Mouse (Mus musculus): ENCODE data around the gene Cox5a.
A peak's percentile ranks its signal among the peaks of the same experiment; 100 is the strongest.

Gene Cox5a

DNA sequence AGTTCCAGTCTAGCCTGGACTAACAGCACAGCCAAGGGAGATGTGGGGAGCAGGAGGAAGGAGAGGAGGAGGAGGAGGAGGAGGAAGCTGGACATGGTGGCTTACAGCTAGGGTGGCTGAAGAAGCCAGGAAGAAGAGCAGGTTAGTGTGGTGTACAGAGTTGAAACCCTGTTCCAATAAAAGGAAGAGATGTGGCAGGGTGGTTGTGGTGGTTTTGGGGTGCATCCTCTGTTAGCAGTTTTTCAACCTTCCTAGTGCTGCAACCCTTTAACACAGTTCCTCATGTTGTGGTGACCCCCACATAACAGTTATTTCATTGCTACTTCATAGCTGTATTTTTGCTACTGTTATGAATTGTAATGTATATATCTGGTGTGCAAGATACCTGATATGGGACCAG, 3.4 kb downstream of the Cox5a start:
- no peak for ATAC-seq (ENCODE audit: insufficient number of reproducible peaks, low FRiP score, low TSS enrichment)

DNA sequence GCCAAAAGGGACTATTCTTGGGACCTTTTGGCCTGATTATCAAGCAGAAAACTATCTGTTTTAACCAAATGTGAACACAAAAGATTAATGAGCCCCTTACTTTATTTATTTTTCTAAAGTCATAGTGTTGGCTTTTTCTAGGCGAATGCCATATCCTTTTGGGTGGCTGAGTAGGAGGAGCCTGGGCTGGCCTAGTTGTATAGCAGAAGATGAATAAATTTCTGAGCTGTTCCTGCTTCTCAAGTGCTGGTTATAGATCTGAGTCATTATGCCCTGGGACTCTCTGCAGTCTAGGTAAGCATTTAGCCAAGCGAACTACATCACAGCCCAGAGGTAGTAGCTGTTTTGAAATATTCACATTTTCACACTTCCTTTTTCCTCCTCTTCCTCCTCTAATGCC, 4.4 kb downstream of the Cox5a start:
- no peak for ATAC-seq (ENCODE audit: insufficient number of reproducible peaks, low FRiP score, low TSS enrichment)

DNA sequence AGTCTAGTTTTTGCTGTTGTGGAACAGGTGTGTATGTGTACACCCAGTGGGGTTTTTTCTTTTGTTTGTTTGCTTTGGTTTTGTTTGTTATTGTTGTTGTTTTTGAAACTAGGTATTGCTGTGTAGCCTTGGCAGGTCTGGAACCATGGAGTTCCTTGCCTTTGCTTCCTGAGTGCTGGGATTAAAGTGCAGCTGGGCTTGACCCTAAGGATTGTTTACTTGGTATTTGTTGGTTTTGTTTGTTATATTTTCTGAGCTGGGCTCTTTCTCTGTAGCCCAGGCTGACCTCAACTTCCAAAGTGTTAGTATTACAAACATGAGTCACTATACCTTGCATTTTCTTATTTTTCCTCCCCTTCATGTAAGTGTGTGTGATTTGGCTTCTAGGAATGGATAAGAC, 5.4 kb downstream of the Cox5a start:
- no peak for ATAC-seq (ENCODE audit: insufficient number of reproducible peaks, low FRiP score, low TSS enrichment)

DNA sequence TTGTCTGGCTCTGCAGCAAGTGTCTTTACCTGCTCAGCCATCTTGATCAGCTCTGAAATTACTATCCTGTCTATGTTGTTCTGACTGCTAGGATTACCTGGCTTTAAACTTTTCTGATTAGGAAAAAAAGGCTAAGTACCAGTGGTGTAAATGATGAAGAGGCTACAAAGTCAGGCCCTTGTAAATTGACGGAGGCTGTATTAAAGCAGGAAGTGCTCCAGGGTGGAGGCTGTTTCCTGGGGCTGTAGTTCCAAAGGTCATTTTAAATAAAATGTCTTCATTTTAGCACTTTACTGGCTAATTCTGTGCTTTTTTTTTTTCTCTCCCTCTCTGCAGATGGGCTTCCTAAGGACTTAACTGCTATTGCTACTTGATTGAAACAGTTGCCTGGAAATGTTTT, 10.9 kb downstream of the Cox5a start:
- ATAC-seq (ENCODE audit: insufficient number of reproducible peaks, low FRiP score, low TSS enrichment) = no peak

- no peak for ATAC-seq (ENCODE audit: insufficient number of reproducible peaks, low FRiP score, low TSS enrichment)
Measured at GRCm38 (mm10) chr9:57536362-57536761, 15.3 kb downstream of the Cox5a start.

DNA sequence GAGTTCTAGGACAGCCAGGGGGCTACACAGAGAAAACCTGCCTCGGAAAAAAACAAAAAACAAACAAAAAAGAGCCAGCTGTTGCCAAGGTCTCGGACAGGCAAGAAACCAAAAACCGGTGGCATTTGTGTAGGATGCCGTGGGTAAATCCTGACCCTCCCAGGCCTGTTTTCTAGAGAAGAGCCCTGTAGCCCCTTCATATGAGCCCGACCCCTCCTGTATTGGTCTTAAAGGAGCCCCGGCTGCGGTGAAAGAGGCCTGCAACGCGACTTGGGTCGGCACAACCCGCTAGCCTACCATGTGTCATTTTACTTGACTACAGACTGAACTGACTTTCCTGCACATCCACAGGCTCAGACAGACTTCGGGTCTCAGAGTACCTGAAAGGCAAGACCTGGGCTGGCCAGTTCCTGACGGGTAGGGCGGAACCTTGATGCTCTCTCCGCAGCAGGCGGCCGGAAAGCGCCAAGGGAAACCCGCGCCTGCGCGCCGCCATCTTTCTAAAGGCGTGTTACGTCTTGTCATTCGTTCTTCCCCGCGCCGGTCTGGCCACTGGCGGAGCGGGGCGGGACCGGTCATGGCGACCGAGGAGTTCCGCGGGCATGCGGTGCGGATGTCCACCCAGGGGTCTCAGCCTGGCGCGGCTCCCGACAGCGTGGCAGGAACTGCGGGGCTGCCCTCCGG, 16.1 kb downstream of the Cox5a start, which contains the start of gene Fam219b:
Gene Fam219b (plus strand): TSS at position 485 of the 684 bp plus-strand sequence.
- peak; percentile 78 for ATAC-seq (ENCODE audit: insufficient number of reproducible peaks, low FRiP score, low TSS enrichment)

DNA sequence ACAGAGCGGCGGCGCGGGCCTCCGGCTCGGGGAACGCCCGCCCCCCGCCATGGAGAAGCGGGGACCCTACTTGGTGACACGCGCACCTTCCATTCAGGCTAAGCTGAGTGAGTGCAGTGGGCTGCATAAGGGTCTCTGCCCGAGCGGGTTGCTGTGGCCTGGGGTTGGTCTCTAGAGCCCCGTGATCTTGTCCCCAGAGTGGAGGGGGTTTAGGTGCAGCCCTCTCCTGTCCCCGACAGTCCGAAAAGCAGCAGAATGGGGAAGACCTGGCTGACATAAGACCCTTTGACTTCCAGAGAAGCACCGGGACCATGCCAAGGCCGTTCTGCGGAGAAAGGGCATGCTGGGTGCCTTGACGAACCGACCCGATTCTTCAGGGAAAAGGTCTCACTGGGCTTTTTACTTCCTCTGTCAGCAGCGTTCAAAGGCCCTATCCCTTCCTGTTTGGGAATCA, 16.7 kb downstream of the Cox5a start:
- ATAC-seq (ENCODE audit: insufficient number of reproducible peaks, low FRiP score, low TSS enrichment) = peak; percentile 23; the same call in 1 of the 2 replicates

- no peak for ATAC-seq (ENCODE audit: insufficient number of reproducible peaks, low FRiP score, low TSS enrichment)
Measured at GRCm38 (mm10) chr9:57539550-57539949, 18.5 kb downstream of the Cox5a start.

DNA sequence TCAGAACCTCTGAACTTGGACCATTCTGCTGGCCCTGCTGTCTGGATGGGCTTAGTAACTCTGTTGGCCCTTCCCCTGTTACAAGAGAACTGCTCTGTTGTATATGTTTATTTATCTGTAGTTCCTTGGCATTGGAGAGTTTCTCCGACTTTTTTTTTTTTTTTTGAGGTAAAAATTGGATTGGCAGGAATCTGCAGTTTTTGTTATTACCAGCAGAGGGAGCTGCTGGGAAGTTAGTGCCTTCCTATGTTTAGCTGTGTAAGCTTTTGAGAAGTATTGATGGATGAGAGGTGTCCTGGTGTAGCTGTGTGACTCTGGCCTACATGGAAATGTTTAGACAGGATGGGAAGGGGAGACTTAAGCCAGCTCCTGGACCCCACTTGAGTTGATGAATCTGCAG, 20.2 kb downstream of the Cox5a start:
- ATAC-seq (ENCODE audit: insufficient number of reproducible peaks, low FRiP score, low TSS enrichment) = no peak

- no peak for ATAC-seq (ENCODE audit: insufficient number of reproducible peaks, low FRiP score, low TSS enrichment)
Measured at GRCm38 (mm10) chr9:57543951-57544350, 22.9 kb downstream of the Cox5a start.

DNA sequence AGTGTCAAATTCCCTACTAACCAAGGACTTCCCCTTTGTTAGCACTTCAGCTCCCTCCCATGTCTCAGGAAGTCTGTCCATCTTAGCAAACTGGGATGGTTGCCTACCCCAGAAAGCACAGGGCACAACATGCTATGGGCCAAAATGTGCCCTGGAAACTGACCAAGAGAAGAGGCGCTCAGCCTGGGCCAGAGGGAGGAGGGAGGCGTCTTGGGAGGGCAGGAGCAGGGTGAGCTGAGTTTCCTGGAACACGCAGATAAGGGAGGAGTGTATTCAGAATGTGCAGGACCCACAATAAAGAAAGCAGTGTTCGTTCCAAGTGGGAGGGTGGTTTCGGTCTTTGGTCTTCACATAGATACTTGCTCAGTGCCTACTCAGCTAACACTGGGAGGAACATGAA, 26.2 kb downstream of the Cox5a start:
- no peak for ATAC-seq (ENCODE audit: insufficient number of reproducible peaks, low FRiP score, low TSS enrichment)

DNA sequence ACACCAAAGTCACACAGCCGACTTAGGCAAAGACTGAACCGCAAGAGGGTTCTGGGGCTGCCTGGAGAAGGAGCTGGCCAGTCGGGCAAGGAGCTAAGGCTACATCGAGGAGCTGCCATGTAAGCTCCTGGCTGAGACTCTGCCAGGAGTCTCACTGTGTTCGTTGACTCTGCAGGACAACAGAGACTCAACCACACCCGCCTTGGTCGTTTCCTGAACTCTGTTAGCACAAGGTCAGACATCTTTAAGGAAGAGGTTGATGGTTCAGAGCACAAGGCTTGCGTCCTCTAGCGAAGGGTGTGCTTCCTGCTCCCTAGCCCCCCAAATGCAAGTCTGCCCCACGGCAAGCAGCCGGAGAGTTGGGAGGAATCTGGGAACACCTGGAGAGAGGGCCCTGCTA, 26.8 kb downstream of the Cox5a start:
- ATAC-seq (ENCODE audit: insufficient number of reproducible peaks, low FRiP score, low TSS enrichment) = no peak

DNA sequence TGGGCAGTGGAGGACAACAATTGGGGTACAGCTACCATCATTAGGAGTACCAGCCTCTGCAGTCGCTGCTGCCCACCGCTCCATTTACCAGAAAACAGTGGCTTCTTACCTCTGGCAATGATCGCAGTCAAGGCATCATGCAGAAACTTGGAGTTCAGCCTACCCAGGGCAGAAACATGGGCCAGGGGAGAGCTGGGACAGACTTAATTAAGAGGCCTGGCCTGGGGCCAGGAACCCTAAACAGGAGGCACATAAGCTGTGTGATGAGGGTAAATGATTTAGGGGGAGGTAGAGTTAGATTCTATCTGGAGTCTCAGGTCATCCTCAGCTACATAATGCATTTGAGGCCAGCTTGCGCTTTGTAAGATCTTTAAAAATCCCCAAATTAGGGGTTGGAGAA, 28.1 kb downstream of the Cox5a start:
- ATAC-seq (ENCODE audit: insufficient number of reproducible peaks, low FRiP score, low TSS enrichment) = no peak

DNA sequence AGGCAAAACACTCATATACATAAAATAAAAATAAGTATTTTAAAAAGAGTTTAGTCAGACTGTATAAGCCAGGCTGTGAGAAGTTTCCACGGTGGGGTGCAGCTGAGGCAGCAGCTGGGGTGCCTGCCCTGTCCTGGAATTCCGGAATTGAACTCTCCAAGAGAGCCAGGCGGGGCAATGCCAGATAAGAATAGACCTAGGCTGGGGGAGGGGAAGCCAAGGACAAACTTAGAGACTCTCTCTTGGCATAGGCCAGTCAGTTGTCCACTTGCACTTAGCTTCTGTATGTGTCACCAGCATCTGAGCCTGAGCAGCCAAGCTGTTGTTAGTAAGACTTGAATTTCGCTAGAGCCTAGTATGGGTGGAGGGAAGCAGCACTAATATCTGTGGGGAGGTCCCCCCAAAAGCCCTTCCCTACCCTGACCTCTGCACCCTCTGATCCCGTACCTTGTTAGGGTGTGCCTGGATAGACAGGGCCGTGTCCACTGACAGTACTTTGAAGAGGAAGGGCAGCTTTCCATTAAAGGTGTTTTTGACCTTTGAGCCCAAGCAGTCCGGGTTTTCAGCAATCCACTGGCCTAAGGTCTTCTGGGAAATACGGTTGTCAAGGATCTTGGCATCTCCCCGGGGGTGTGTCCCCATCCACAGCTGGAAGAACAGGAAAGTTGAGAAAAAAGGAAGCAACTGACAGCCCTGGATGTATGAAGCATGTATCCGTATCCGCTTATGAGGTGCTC, 29.2 kb downstream of the Cox5a start:
- no peak for ATAC-seq (ENCODE audit: insufficient number of reproducible peaks, low FRiP score, low TSS enrichment)

- 0 out of 2 replicates have a peak, but pooled peaks have one; percentile 49 for ATAC-seq (ENCODE audit: insufficient number of reproducible peaks, low FRiP score, low TSS enrichment)
Measured at GRCm38 (mm10) chr9:57552139-57552887, 31.2 kb downstream of the Cox5a start, which contains the start of gene Mpi. Gene Mpi, minus strand, starts transcription at chr9:57552763.

DNA sequence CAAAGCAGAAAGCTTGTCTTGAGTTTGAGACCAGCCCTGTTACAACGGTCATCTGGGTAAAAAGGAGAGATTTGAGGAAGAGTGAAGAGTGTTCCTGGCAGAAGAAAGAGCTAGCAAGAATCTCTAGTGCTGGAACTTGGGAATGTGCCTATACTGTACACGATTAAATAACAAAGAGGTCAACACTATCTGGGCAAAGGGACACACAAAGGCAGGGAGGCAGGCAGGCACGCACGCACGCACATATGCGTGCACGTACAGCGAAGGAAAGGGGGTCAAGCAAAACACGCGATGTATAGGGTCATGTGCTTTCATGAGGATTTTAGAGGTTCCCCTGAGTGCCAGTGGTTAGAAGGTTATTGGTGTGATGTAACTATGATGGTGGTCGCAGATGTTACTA, 32.0 kb downstream of the Cox5a start:
- ATAC-seq (ENCODE audit: insufficient number of reproducible peaks, low FRiP score, low TSS enrichment) = no peak

DNA sequence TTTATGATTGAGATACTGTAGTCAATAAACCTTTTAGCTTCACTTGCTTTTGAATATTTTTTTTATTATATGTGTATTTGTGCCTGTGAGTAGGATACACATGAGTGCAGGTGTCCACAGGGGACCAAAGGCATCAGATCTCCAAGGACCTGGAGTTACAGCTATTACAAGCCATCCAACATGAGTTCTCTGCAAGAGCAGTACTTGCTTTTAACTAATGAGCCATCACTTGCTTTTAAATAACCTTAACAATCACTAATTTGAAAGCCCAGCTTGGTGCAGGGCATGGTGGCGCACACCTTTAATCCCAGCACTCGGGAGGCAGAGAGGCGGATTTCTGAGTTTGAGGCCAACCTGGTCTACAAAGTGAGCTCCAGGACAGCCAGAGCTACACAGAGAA, 33.7 kb downstream of the Cox5a start:
- ATAC-seq (ENCODE audit: insufficient number of reproducible peaks, low FRiP score, low TSS enrichment) = no peak

GRCm38 (mm10) chr9:57557215-57557614, 36.1 kb downstream of the Cox5a start:
- no peak for ATAC-seq (ENCODE audit: insufficient number of reproducible peaks, low FRiP score, low TSS enrichment)

- no peak for ATAC-seq (ENCODE audit: insufficient number of reproducible peaks, low FRiP score, low TSS enrichment)
Measured at GRCm38 (mm10) chr9:57558625-57559024, 37.6 kb downstream of the Cox5a start.

DNA sequence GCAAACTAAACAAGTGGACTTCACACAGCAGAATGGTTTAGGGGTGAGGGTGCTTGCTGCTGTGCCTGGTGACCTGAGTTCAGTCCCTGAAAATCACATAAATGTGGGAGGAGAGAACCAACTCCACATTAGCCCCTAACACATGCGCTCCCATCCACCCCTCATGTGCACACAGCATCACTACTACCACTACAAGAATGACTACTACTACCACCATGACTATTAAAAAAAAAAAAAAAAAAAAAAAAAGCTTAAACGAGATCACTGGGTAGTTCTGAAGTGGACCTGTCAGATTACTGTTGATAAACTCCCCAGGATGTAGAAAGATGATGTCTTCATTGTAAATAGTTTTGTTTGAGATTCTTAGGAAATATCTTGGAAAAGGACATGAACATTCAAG, 38.5 kb downstream of the Cox5a start:
- no peak for ATAC-seq (ENCODE audit: insufficient number of reproducible peaks, low FRiP score, low TSS enrichment)

DNA sequence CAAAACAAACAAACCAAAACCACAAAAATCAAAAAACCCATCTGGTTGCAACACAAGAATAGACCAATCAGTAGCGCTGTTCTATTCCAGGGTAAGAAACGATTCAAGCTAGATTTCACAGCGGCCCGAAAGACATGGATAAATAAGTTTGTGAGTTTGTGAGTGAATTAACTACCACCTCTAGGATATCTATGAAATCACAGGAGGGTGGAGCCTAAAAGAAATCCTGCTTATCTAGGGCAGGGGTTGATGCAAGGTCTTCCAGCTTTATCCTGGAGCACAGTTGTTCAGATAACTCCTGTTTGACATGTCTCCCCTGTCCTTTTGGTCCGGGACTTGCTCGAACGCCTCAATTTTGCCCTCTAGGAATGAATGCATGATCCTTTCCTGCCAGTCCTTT, 39.2 kb downstream of the Cox5a start:
- ATAC-seq (ENCODE audit: insufficient number of reproducible peaks, low FRiP score, low TSS enrichment) = no peak

All from cerebellum, adult (tissue).